ENCODE assay signal across 32 mouse cellular contexts in the genomic region with DNA sequence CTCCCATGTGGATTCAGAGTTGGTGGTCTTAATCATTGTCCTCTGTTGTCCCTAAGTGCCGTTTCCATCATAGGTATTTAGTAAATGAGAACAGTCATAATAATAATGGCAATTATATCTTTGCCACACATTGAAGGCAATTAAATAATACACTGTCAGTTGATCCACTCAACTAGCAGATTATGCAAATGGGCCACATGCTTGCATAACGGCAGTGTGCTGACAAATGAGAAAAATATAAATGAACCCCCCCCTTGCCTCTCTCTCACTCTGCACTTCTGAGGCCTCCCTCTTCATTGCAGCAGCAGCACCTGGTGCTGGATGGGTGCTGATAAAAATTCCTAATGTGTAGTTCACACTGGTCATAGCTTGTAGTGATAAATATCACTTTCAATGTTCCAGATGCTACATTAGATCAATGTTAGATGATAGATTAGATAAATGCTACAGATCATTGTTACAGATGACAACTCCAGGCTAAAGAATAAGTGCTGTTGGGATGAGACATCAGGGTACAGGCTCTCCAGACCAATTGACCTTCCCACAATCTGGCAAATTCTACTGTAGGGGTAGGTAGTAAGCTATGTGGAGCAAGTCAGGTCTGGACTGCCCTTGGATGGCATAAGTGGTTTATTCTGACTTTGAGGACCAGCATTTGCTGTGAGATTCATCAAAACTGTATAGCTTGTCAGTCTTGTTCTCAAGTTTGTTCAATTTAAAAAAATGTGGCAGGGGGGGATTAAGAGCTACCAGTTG. TPM values are rescaled to one million over a fixed set of nuclear protein-coding genes. Genes with fewer than 3 reads are reported as not detected.
A peak's percentile ranks its signal among the peaks of the same experiment; 100 is the strongest.
DNase-seq lines count a peak whose midpoint lies in the region; ATAC-seq and TF ChIP-seq lines count a peak whose summit lies in the region.
"Had no signal": no experiment of that assay in that cellular context is flagged by ENCODE, and none has a peak within 500 bp of the region (broad histone marks: within the 10 kb centered on the region; RNA-seq: fewer than 3 reads in every experiment).

No protein-coding gene starts in this region.

- TF ChIP-seq POLR2A in heart, adult 2 months (IDR thresholded peaks at IDR 0.05; ENCODE audit: insufficient read depth, low read depth, low read length) = no peak

- no peak overlapping the region for H3K4me2 ChIP-seq in midbrain, embryonic 12.5 days (replicated peaks)
- H3K4me2 ChIP-seq in midbrain, postnatal 0 days (ENCODE audit: low read depth, low read length, poor library complexity, severe bottlenecking) = no peak overlapping the region
- no peak overlapping the region for H3K4me2 ChIP-seq in forebrain, embryonic 14.5 days (ENCODE audit: low read length)
- H3K4me2 ChIP-seq: embryonic facial prominence, embryonic 15.5 days; heart, embryonic 12.5 days; hindbrain, embryonic 15.5 days; limb, embryonic 12.5 days; liver, embryonic 15.5 days; lung, embryonic 14.5 days; neural tube, embryonic 15.5 days had no signal

- no peak overlapping the region for H3K9ac ChIP-seq in heart, adult 2 months (ENCODE audit: low read depth, low read length)
- no peak overlapping the region for H3K9ac ChIP-seq in midbrain, embryonic 12.5 days (replicated peaks)
- H3K9ac ChIP-seq in midbrain, postnatal 0 days (replicated peaks; ENCODE audit: low read length, poor library complexity, severe bottlenecking) = no peak overlapping the region
- no peak overlapping the region for H3K9ac ChIP-seq in forebrain, embryonic 14.5 days (ENCODE audit: low read length)
- H3K9ac ChIP-seq: embryonic facial prominence, embryonic 15.5 days; heart, embryonic 12.5 days; hindbrain, embryonic 15.5 days; limb, embryonic 12.5 days; liver, embryonic 15.5 days; lung, embryonic 14.5 days; neural tube, embryonic 15.5 days had no signal

- intact Hi-C loops in heart, adult 2 months (cut with DNase I) = no loop called here

- no peak for TF ChIP-seq EP300 in heart, adult 2 months (IDR thresholded peaks at IDR 0.05; ENCODE audit: insufficient read depth, low read depth, low read length)

- DNase-seq in heart, adult 11 months = peak; percentile 48
- DNase-seq in heart, adult 2 months = no peak
- no peak for DNase-seq in midbrain, postnatal 0 days (ENCODE audit: low spot score)
- peak; percentile 70 for DNase-seq in forebrain, embryonic 14.5 days (ENCODE audit: low spot score)
- DNase-seq in retina, postnatal 1 day = peak; percentile 77
- no peak for DNase-seq in spleen, postnatal 4 days (ENCODE audit: low spot score in 2 of 2)
- DNase-seq: adrenal gland, postnatal 14 days; cerebellum, adult 2 months; cerebellum, postnatal 14 days; gastrocnemius, postnatal 25 days; heart, adult 18-20 months; heart, postnatal 4 days; kidney, adult 2 months; kidney, postnatal 36 days; lung, embryonic 14.5 days; lung, postnatal 14 days; right cerebral cortex, postnatal 4 days; thymus, adult 2 months; thymus, postnatal 36 days had no signal

- H3K79me2 ChIP-seq in heart, adult 2 months (replicated peaks; ENCODE audit: control insufficient read depth, insufficient read depth, low read length) = no peaks in the 10 kb centered on the region

- H3K36me3 ChIP-seq in heart, adult 2 months (ENCODE audit: control insufficient read depth, insufficient read depth, low read length) = no peaks in the 10 kb centered on the region
- H3K36me3 ChIP-seq in midbrain, embryonic 12.5 days = no peaks in the 10 kb centered on the region
- no peaks in the 10 kb centered on the region for H3K36me3 ChIP-seq in midbrain, postnatal 0 days (ENCODE audit: insufficient read depth, low read length)
- H3K36me3 ChIP-seq in forebrain, embryonic 14.5 days (ENCODE audit: control insufficient read depth, insufficient read depth, low read length) = no peaks in the 10 kb centered on the region
- H3K36me3 ChIP-seq: embryonic facial prominence, embryonic 15.5 days; G1E; heart, embryonic 12.5 days; hindbrain, embryonic 15.5 days; limb, embryonic 12.5 days; liver, embryonic 15.5 days; neural tube, embryonic 15.5 days had no signal

- ATAC-seq in midbrain, embryonic 12.5 days (ENCODE audit: low FRiP score, low read depth) = peak; percentile 69
- ATAC-seq in midbrain, postnatal 0 days (ENCODE audit: low FRiP score) = no peak
- ATAC-seq in forebrain, embryonic 14.5 days = peak; percentile 86
- ATAC-seq: inflammation-experienced regulatory T-cells, adult 6 months had no signal

- no peaks in the 10 kb centered on the region for H3K27me3 ChIP-seq in heart, adult 2 months (ENCODE audit: control insufficient read depth, insufficient read depth, low read length)
- H3K27me3 ChIP-seq in midbrain, embryonic 12.5 days = no peaks in the 10 kb centered on the region; the same call in 1 of the 2 replicates
- no peaks in the 10 kb centered on the region for H3K27me3 ChIP-seq in midbrain, postnatal 0 days (ENCODE audit: insufficient read depth, low read length)
- peaks cover 15% of the 10 kb centered on the region for H3K27me3 ChIP-seq in forebrain, embryonic 14.5 days (replicated peaks; ENCODE audit: control insufficient read depth, insufficient read depth, low read length)
- H3K27me3 ChIP-seq: embryonic facial prominence, embryonic 15.5 days; heart, embryonic 12.5 days; hindbrain, embryonic 15.5 days; liver, embryonic 15.5 days; neural tube, embryonic 15.5 days had no signal

- H3K9me3 ChIP-seq in midbrain, embryonic 12.5 days = no peaks in the 10 kb centered on the region
- H3K9me3 ChIP-seq in midbrain, postnatal 0 days (ENCODE audit: low read length) = no peaks in the 10 kb centered on the region
- no peaks in the 10 kb centered on the region for H3K9me3 ChIP-seq in forebrain, embryonic 14.5 days (replicated peaks; ENCODE audit: control insufficient read depth, low read length)
- H3K9me3 ChIP-seq: embryonic facial prominence, embryonic 15.5 days; heart, embryonic 12.5 days; hindbrain, embryonic 15.5 days; limb, embryonic 12.5 days; liver, embryonic 15.5 days; neural tube, embryonic 15.5 days had no signal

- no peak overlapping the region for H3K27ac ChIP-seq in heart, adult 2 months
- peak overlapping the region; percentile 39; the same call in 1 of the 2 replicates for H3K27ac ChIP-seq in midbrain, embryonic 12.5 days (replicated peaks)
- H3K27ac ChIP-seq in midbrain, postnatal 0 days (ENCODE audit: low read depth, low read length) = no peak overlapping the region
- no peak overlapping the region; the same call in 1 of the 2 replicates for H3K27ac ChIP-seq in forebrain, embryonic 14.5 days (ENCODE audit: low read depth, low read length)
- H3K27ac ChIP-seq: embryonic facial prominence, embryonic 15.5 days; hindbrain, embryonic 15.5 days; layer of hippocampus, adult 2 months; limb, embryonic 12.5 days; liver, embryonic 15.5 days; neural tube, embryonic 15.5 days had no signal

- no peak for TF ChIP-seq CTCF in heart, adult 2 months (IDR thresholded peaks at IDR 0.05)
- TF ChIP-seq CTCF in midbrain, postnatal 0 days (IDR thresholded peaks at IDR 0.05) = no peak

- no peaks in the 10 kb centered on the region for H3K4me1 ChIP-seq in heart, adult 2 months (ENCODE audit: control insufficient read depth, insufficient read depth, low read length)
- peaks cover 8% of the 10 kb centered on the region for H3K4me1 ChIP-seq in midbrain, embryonic 12.5 days
- no peaks in the 10 kb centered on the region for H3K4me1 ChIP-seq in midbrain, postnatal 0 days (ENCODE audit: insufficient read depth, low read length)
- H3K4me1 ChIP-seq in forebrain, embryonic 14.5 days (ENCODE audit: control insufficient read depth, insufficient read depth, low read length) = peaks cover 3% of the 10 kb centered on the region; the same call in 1 of the 2 replicates
- H3K4me1 ChIP-seq: embryonic facial prominence, embryonic 15.5 days; heart, embryonic 12.5 days; hindbrain, embryonic 15.5 days; liver, embryonic 15.5 days; neural tube, embryonic 15.5 days had no signal

- WGBS in heart, adult 2 months = 80% methylated on average over 2 of the region's 2 CpGs
- 33% methylated on average over 2 of the region's 2 CpGs for WGBS in midbrain, embryonic 12.5 days
- WGBS in midbrain, postnatal 0 days = 16% methylated on average over 2 of the region's 2 CpGs
- WGBS in forebrain, embryonic 14.5 days = 4% methylated on average over 2 of the region's 2 CpGs

- no peak overlapping the region for H3K4me3 ChIP-seq in heart, adult 2 months
- no peak overlapping the region for H3K4me3 ChIP-seq in midbrain, embryonic 12.5 days
- no peak overlapping the region for H3K4me3 ChIP-seq in midbrain, postnatal 0 days (ENCODE audit: low read depth, low read length)
- no peak overlapping the region for H3K4me3 ChIP-seq in forebrain, embryonic 14.5 days (ENCODE audit: low read depth, low read length)
- H3K4me3 ChIP-seq: embryonic facial prominence, embryonic 15.5 days; heart, embryonic 12.5 days; hindbrain, embryonic 15.5 days; layer of hippocampus, adult 2 months; limb, embryonic 12.5 days; liver, embryonic 15.5 days; neural tube, embryonic 15.5 days had no signal

RNA-seq across cellular contexts. Expression of a gene that starts 12.3 kb away (rescaled TPM):
- not detected for total RNA-seq in heart, adult 2 months (2021)
- 0.14 TPM in 1 of 2 replicates, not detected in the other for polyA plus RNA-seq in heart, adult 2 months (2012; rRNA removed)
- polyA plus RNA-seq in midbrain, embryonic 12.5 days (2016; fragmentation: Nextera tagmentation; extraction: Ambion mirVana) = 2.7 and 3.5 TPM in 2 replicates
- 25.4 and 32.0 TPM in 2 replicates for total RNA-seq in midbrain, postnatal 0 days (2014; rRNA removed)
- 6.1 and 7.5 TPM in 2 replicates for polyA plus RNA-seq in midbrain, postnatal 0 days (2015; fragmentation: Nextera tagmentation; extraction: Ambion mirVana)
- 2.4 and 5.0 TPM in 2 replicates for polyA plus RNA-seq in forebrain, embryonic 14.5 days (2014; fragmentation: Nextera tagmentation; extraction: Ambion mirVana)
- total RNA-seq: heart, postnatal 4 days; liver, adult 2 months had no signal
- polyA plus RNA-seq: G1E; heart, embryonic 12.5 days; heart, postnatal 0 days; inflammation-experienced regulatory T-cells, adult 6 months; liver, adult 2 months; liver, embryonic 15.5 days; spleen, adult 2 months had no signal

Comparison
In these comparisons a context has a peak if more than half of its experiments do, and no peak if none do; other contexts are left out.
1. DNase-seq: peak in heart, adult 11 months (single experiment), forebrain, embryonic 14.5 days (single experiment) and retina, postnatal 1 day (single experiment); none in heart, adult 2 months (0 of 2), midbrain, postnatal 0 days (single experiment) and spleen, postnatal 4 days (0 of 2).